Mouse (Mus musculus): ENCODE data around the gene Egln2. TPM values are rescaled to one million over a fixed set of nuclear protein-coding genes. Genes with fewer than 3 reads are reported as not detected.

Egln2 gene
- polyA plus RNA-seq, 2 experiments, result 11.7 to 23.3 TPM

GRCm38 (mm10) chr7:27189271-27189931 lies 22.8 kb upstream of the Egln2 start:
- 83% methylated on average over 10 of the region's 10 CpGs for WGBS (ENCODE audit: insufficient replicate concordance)

GRCm38 (mm10) chr7:27185986-27186385 lies 19.4 kb upstream of the Egln2 start:
- no peak overlapping the region for H3K27ac ChIP-seq
- ATAC-seq (ENCODE audit: insufficient read depth) (no peak), DNase-seq (ENCODE audit: low read depth in 3 of 3, low spot score in 3 of 3) (no peak)
- no peak overlapping the region for H3K4me3 ChIP-seq (ENCODE audit: insufficient read depth in 1 of 2, low read depth in 2 of 2, low read length in 2 of 2)
- no peak for TF ChIP-seq EP300 (IDR thresholded peaks at IDR 0.05; ENCODE audit: low read depth)
- no peaks in the 10 kb centered on the region for H3K4me1 ChIP-seq (replicated peaks; ENCODE audit: control insufficient read depth in 2 of 2, insufficient read depth in 2 of 2, low read length in 1 of 2)
- H3K4me2 ChIP-seq (ENCODE audit: low read depth), result no peak overlapping the region
- WGBS (ENCODE audit: insufficient replicate concordance), result 74% methylated on average over 5 of the region's 5 CpGs
- no peaks in the 10 kb centered on the region for H3K9me3 ChIP-seq (ENCODE audit: control insufficient read depth, low read length)
- no peak overlapping the region for H3K9ac ChIP-seq (replicated peaks)
- H3K27me3 ChIP-seq (ENCODE audit: control insufficient read depth, insufficient read depth, low read length), result no peaks in the 10 kb centered on the region
- peaks cover 41% of the 10 kb centered on the region for H3K36me3 ChIP-seq (replicated peaks; ENCODE audit: control insufficient read depth, insufficient read depth, low read depth)

More at GRCm38 (mm10) chr7:27189271-27189931, 22.8 kb upstream of the Egln2 start:
- no peaks in the 10 kb centered on the region for H3K27me3 ChIP-seq (ENCODE audit: control insufficient read depth, insufficient read depth, low read length)
- H3K9ac ChIP-seq (replicated peaks), result no peak overlapping the region
- TF ChIP-seq EP300 (IDR thresholded peaks at IDR 0.05; ENCODE audit: low read depth) (no peak), CTCF (IDR thresholded peaks at IDR 0.05; ENCODE audit: low read depth) (peak; percentile 58)
- DNase-seq (ENCODE audit: low read depth in 3 of 3, low spot score in 3 of 3), result no peak
- no peak overlapping the region for H3K4me2 ChIP-seq (ENCODE audit: low read depth)
- no peak overlapping the region for H3K4me3 ChIP-seq (ENCODE audit: insufficient read depth in 1 of 2, low read depth in 2 of 2, low read length in 2 of 2)
- no peak overlapping the region for H3K27ac ChIP-seq
- no peaks in the 10 kb centered on the region for H3K9me3 ChIP-seq (ENCODE audit: control insufficient read depth, low read length)
- H3K36me3 ChIP-seq (replicated peaks; ENCODE audit: control insufficient read depth, insufficient read depth, low read depth), result peaks cover 68% of the 10 kb centered on the region
- H3K4me1 ChIP-seq (replicated peaks; ENCODE audit: control insufficient read depth in 2 of 2, insufficient read depth in 2 of 2, low read length in 1 of 2), result peaks cover under 1 to 1% of the 10 kb centered on the region in 2 experiments; a peak in 2 of 4 replicates
- ATAC-seq (ENCODE audit: insufficient read depth), result no peak

- H3K4me1 ChIP-seq (replicated peaks; ENCODE audit: control insufficient read depth in 2 of 2, insufficient read depth in 2 of 2, low read length in 1 of 2), result peaks cover 0 to 3% of the 10 kb centered on the region in 2 experiments; a peak in 1 of 4 replicates
- no peak for TF ChIP-seq EP300 (IDR thresholded peaks at IDR 0.05; ENCODE audit: low read depth)
- TF ChIP-seq CTCF (IDR thresholded peaks at IDR 0.05; ENCODE audit: low read depth), result peak; percentile 88
- no peak overlapping the region for H3K4me2 ChIP-seq (ENCODE audit: low read depth)
- no peaks in the 10 kb centered on the region for H3K9me3 ChIP-seq (ENCODE audit: control insufficient read depth, low read length)
- H3K4me3 ChIP-seq (ENCODE audit: insufficient read depth in 1 of 2, low read depth in 2 of 2, low read length in 2 of 2), result no peak overlapping the region
- no peak overlapping the region for H3K9ac ChIP-seq (replicated peaks)
- H3K27ac ChIP-seq, result no peak overlapping the region
- peak in 1 of 3 experiments; percentile 30 for DNase-seq (ENCODE audit: low read depth in 3 of 3, low spot score in 3 of 3)
- peaks cover 34% of the 10 kb centered on the region for H3K36me3 ChIP-seq (replicated peaks; ENCODE audit: control insufficient read depth, insufficient read depth, low read depth)
- ATAC-seq (ENCODE audit: insufficient read depth), result no peak
- H3K27me3 ChIP-seq (ENCODE audit: control insufficient read depth, insufficient read depth, low read length), result no peaks in the 10 kb centered on the region
- WGBS (ENCODE audit: insufficient replicate concordance), result 22% methylated on average over 3 of the region's 3 CpGs
Observed at GRCm38 (mm10) chr7:27184964-27185363, 18.4 kb upstream of the Egln2 start.

GRCm38 (mm10) chr7:27182498-27182897 lies 15.9 kb upstream of the Egln2 start:
- ATAC-seq (ENCODE audit: insufficient read depth) (no peak), DNase-seq (ENCODE audit: low read depth in 3 of 3, low spot score in 3 of 3) (no peak)
- Histone ChIP-seq H3K4me2 (ENCODE audit: low read depth) (no peak overlapping the region), H3K9ac (replicated peaks) (no peak overlapping the region), H3K4me3 (ENCODE audit: insufficient read depth in 1 of 2, low read depth in 2 of 2, low read length in 2 of 2) (no peak overlapping the region), H3K9me3 (ENCODE audit: control insufficient read depth, low read length) (no peaks in the 10 kb centered on the region), H3K36me3 (replicated peaks; ENCODE audit: control insufficient read depth, insufficient read depth, low read depth) (peaks cover 17% of the 10 kb centered on the region), H3K27me3 (ENCODE audit: control insufficient read depth, insufficient read depth, low read length) (no peaks in the 10 kb centered on the region), H3K4me1 (replicated peaks; ENCODE audit: control insufficient read depth in 2 of 2, insufficient read depth in 2 of 2, low read length in 1 of 2) (peaks cover 10 to 18% of the 10 kb centered on the region in 2 experiments), H3K27ac (no peak overlapping the region)
- 70% methylated on average over 1 of the region's 1 CpGs for WGBS (ENCODE audit: insufficient replicate concordance)
- TF ChIP-seq CTCF (IDR thresholded peaks at IDR 0.05; ENCODE audit: low read depth) (no peak), EP300 (IDR thresholded peaks at IDR 0.05; ENCODE audit: low read depth) (no peak)

GRCm38 (mm10) chr7:27180837-27181695 lies 14.5 kb upstream of the Egln2 start, which contains the start of the genes Gm21983 and Mia:
Gm21983 (minus strand) TSS chr7:27181086.
Mia (minus strand) TSS chr7:27181157.
- Histone ChIP-seq H3K27me3 (ENCODE audit: control insufficient read depth, insufficient read depth, low read length) (no peaks in the 10 kb centered on the region), H3K4me3 (ENCODE audit: insufficient read depth in 1 of 2, low read depth in 2 of 2, low read length in 2 of 2) (no peak within 1 kb of the TSS), H3K9me3 (ENCODE audit: control insufficient read depth, low read length) (no peaks in the 10 kb centered on the region), H3K4me1 (replicated peaks; ENCODE audit: control insufficient read depth in 2 of 2, insufficient read depth in 2 of 2, low read length in 1 of 2) (peaks cover 10 to 18% of the 10 kb centered on the region in 2 experiments), H3K9ac (replicated peaks) (no peak within 1 kb of the TSS), H3K36me3 (replicated peaks; ENCODE audit: control insufficient read depth, insufficient read depth, low read depth) (peaks cover 9% of the 10 kb centered on the region), H3K4me2 (ENCODE audit: low read depth) (no peak within 1 kb of the TSS), H3K27ac (no peak within 1 kb of the TSS)
- ATAC-seq (ENCODE audit: insufficient read depth) (no peak), DNase-seq (ENCODE audit: low read depth in 3 of 3, low spot score in 3 of 3) (no peak)
- WGBS (ENCODE audit: insufficient replicate concordance), result 64% methylated on average over 14 of the region's 14 CpGs
- no peak for TF ChIP-seq CTCF (IDR thresholded peaks at IDR 0.05; ENCODE audit: low read depth)
- TF ChIP-seq EP300 (IDR thresholded peaks at IDR 0.05; ENCODE audit: low read depth), result no peak
